Mouse (Mus musculus): ENCODE results near the gene Rmdn2. TPM values are rescaled to one million over a fixed set of nuclear protein-coding genes. Genes with fewer than 3 reads are reported as not detected.
A peak's percentile ranks its signal among the peaks of the same experiment; 100 is the strongest.

Gene Rmdn2
- polyA plus RNA-seq, 1 experiment from 2014 or later = 15.2 TPM

GRCm38 (mm10) chr17:79708168-79708567 is 96.5 kb downstream of the Rmdn2 start:
- no peak for DNase-seq (ENCODE audit: low spot score)
- TF ChIP-seq CTCF (IDR thresholded peaks at IDR 0.05; ENCODE audit: low read depth) = no peak
- no peak overlapping the region for H3K4me3 ChIP-seq (replicated peaks; ENCODE audit: low read depth, low read length)
- H3K36me3 ChIP-seq (ENCODE audit: insufficient read depth, low read length) = no peaks in the 10 kb centered on the region
- peaks cover 2% of the 10 kb centered on the region; the same call in 1 of the 2 replicates for H3K4me1 ChIP-seq (replicated peaks; ENCODE audit: insufficient read depth, low read length)
- WGBS = 24% methylated on average over 7 of the region's 7 CpGs
- no peak overlapping the region for H3K27ac ChIP-seq
- H3K9me3 ChIP-seq (replicated peaks; ENCODE audit: low read length) = no peaks in the 10 kb centered on the region
- 0 out of 2 replicates have a peak, but pooled peaks cover 5% of the 10 kb centered on the region for H3K27me3 ChIP-seq (ENCODE audit: insufficient read depth, low read length)
- no peak overlapping the region for H3K9ac ChIP-seq (ENCODE audit: low read depth, low read length)
- no peak for ATAC-seq (replicated peaks; ENCODE audit: low FRiP score, low read depth)
- H3K4me2 ChIP-seq (ENCODE audit: low read length) = peak overlapping the region; percentile 8; the same call in 1 of the 2 replicates

DNA sequence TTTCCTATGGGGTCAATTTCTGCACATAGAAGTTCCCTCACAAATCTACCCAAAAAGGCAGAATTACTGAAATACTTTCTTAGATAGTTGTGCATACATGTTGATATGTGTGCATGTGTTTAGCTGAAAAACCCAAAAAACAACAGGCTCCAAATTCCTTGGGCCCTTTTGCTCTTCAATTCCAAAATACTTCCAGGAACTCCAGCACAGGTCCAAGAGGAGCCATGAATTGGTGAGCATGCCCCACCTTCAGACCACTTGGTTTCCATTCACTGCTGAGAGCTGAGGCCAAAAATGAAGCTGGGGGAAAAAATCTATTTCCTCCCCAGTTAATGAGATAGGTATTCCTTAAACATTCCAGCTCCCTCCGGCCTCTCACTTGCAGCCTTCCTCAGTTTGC is 98.1 kb downstream of the Rmdn2 start:
- Histone ChIP-seq H3K36me3 (ENCODE audit: insufficient read depth, low read length) (no peaks in the 10 kb centered on the region), H3K9me3 (replicated peaks; ENCODE audit: low read length) (no peaks in the 10 kb centered on the region), H3K4me1 (replicated peaks; ENCODE audit: insufficient read depth, low read length) (peaks cover 12% of the 10 kb centered on the region; the same call in 1 of the 2 replicates), H3K9ac (ENCODE audit: low read depth, low read length) (no peak overlapping the region), H3K27ac (no peak overlapping the region), H3K4me2 (ENCODE audit: low read length) (no peak overlapping the region), H3K27me3 (ENCODE audit: insufficient read depth, low read length) (0 out of 2 replicates have a peak, but pooled peaks cover 6% of the 10 kb centered on the region), H3K4me3 (replicated peaks; ENCODE audit: low read depth, low read length) (no peak overlapping the region)
- WGBS = 67% methylated on average over 1 of the region's 1 CpGs
- no peak for TF ChIP-seq CTCF (IDR thresholded peaks at IDR 0.05; ENCODE audit: low read depth)
- ATAC-seq (replicated peaks; ENCODE audit: low FRiP score, low read depth) (no peak), DNase-seq (ENCODE audit: low spot score) (no peak)

DNA sequence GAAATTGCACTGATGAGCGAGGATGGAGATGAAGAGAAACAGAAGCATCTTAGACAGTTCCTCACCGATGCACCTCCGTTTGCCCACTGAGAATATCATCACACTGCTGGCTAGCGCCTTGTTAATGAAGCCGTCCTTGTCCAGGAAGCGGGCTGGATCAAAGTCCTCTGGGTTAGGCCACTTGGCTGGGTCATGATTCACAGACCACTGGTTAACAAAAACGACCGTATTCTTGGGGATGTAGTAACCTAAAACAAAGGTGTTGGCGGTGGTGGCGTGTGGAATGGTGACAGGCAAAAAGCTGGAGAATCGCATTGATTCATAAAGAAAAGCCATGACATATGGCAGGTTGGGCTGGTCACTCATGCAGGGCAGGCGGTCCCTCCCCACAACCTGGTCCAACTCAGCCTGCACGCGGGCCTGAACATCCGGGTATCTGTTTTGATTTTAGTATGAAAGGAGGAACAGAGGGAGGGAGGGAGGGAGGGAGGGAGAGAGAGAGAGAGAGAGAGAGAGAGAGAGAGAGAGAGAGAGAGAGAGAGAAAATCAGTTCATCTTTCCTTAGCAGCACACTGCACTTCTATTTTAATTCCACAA is 98.7 kb downstream of the Rmdn2 start:
- H3K4me1 ChIP-seq (replicated peaks; ENCODE audit: insufficient read depth, low read length) = peaks cover 18% of the 10 kb centered on the region
- peak overlapping the region; percentile 0; the same call in 1 of the 2 replicates for H3K4me2 ChIP-seq (ENCODE audit: low read length)

DNA sequence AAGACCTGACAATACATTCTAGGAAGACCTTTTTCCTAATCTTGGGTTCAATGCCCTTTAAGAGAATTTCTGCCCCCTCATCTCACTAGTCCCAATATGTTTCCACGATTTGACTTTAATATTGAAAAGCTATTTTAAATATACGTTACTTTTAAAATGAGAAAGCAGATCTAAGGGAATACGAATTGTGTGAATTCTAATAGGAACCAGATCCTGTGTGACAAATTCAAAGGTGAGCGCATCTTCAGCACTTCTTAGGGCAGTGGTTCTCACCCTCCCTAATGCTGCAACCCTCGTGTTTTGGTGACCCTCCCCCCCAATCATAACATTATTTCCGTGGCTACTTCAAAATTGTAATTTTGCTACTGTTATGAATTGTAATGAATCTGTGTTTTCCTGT is 100.3 kb downstream of the Rmdn2 start:
- Histone ChIP-seq H3K27ac (no peak overlapping the region), H3K36me3 (ENCODE audit: insufficient read depth, low read length) (no peaks in the 10 kb centered on the region), H3K4me3 (replicated peaks; ENCODE audit: low read depth, low read length) (peak overlapping the region; percentile 45; the same call in 1 of the 2 replicates), H3K4me1 (replicated peaks; ENCODE audit: insufficient read depth, low read length) (peaks cover 18% of the 10 kb centered on the region), H3K9ac (ENCODE audit: low read depth, low read length) (no peak overlapping the region), H3K4me2 (ENCODE audit: low read length) (peak overlapping the region; percentile 72), H3K9me3 (replicated peaks; ENCODE audit: low read length) (no peaks in the 10 kb centered on the region), H3K27me3 (ENCODE audit: insufficient read depth, low read length) (0 out of 2 replicates have a peak, but pooled peaks cover 6% of the 10 kb centered on the region)
- TF ChIP-seq CTCF (IDR thresholded peaks at IDR 0.05; ENCODE audit: low read depth) = no peak
- ATAC-seq (replicated peaks; ENCODE audit: low FRiP score, low read depth) (no peak), DNase-seq (ENCODE audit: low spot score) (no peak)
- 42% methylated on average over 6 of the region's 6 CpGs for WGBS

More for the DNA sequence above, 98.7 kb downstream of the Rmdn2 start:
- Histone ChIP-seq H3K36me3 (ENCODE audit: insufficient read depth, low read length) (no peaks in the 10 kb centered on the region), H3K4me3 (replicated peaks; ENCODE audit: low read depth, low read length) (no peak overlapping the region), H3K9me3 (replicated peaks; ENCODE audit: low read length) (no peaks in the 10 kb centered on the region), H3K9ac (ENCODE audit: low read depth, low read length) (no peak overlapping the region), H3K27me3 (ENCODE audit: insufficient read depth, low read length) (0 out of 2 replicates have a peak, but pooled peaks cover 6% of the 10 kb centered on the region), H3K27ac (no peak overlapping the region)
- WGBS = 21% methylated on average over 15 of the region's 15 CpGs
- peak; percentile 36 for DNase-seq (ENCODE audit: low spot score)
- no peak for ATAC-seq (replicated peaks; ENCODE audit: low FRiP score, low read depth)
- TF ChIP-seq CTCF (IDR thresholded peaks at IDR 0.05; ENCODE audit: low read depth) = no peak

GRCm38 (mm10) chr17:79712536-79712935 is 100.9 kb downstream of the Rmdn2 start:
- peak overlapping the region; percentile 45 for H3K4me3 ChIP-seq (replicated peaks; ENCODE audit: low read depth, low read length)
- ATAC-seq (replicated peaks; ENCODE audit: low FRiP score, low read depth) (no peak), DNase-seq (ENCODE audit: low spot score) (peak; percentile 63)
- H3K36me3 ChIP-seq (ENCODE audit: insufficient read depth, low read length) = no peaks in the 10 kb centered on the region
- 0 out of 2 replicates have a peak, but pooled peaks cover 6% of the 10 kb centered on the region for H3K27me3 ChIP-seq (ENCODE audit: insufficient read depth, low read length)
- H3K9ac ChIP-seq (ENCODE audit: low read depth, low read length) = no peak overlapping the region
- H3K4me2 ChIP-seq (ENCODE audit: low read length) = peak overlapping the region; percentile 72
- no peaks in the 10 kb centered on the region for H3K9me3 ChIP-seq (replicated peaks; ENCODE audit: low read length)
- H3K27ac ChIP-seq = no peak overlapping the region
- WGBS = 15% methylated on average over 9 of the region's 9 CpGs
- peaks cover 18% of the 10 kb centered on the region for H3K4me1 ChIP-seq (replicated peaks; ENCODE audit: insufficient read depth, low read length)
- TF ChIP-seq CTCF (IDR thresholded peaks at IDR 0.05; ENCODE audit: low read depth) = no peak

- Histone ChIP-seq H3K27ac (no peak overlapping the region), H3K27me3 (ENCODE audit: insufficient read depth, low read length) (0 out of 2 replicates have a peak, but pooled peaks cover 6% of the 10 kb centered on the region)
- DNase-seq (ENCODE audit: low spot score) = no peak
Observed at GRCm38 (mm10) chr17:79713276-79713642, 101.6 kb downstream of the Rmdn2 start.

More at GRCm38 (mm10) chr17:79713276-79713642, 101.6 kb downstream of the Rmdn2 start:
- Histone ChIP-seq H3K9ac (ENCODE audit: low read depth, low read length) (peak overlapping the region; percentile 51), H3K36me3 (ENCODE audit: insufficient read depth, low read length) (no peaks in the 10 kb centered on the region), H3K4me3 (replicated peaks; ENCODE audit: low read depth, low read length) (peak overlapping the region; percentile 45), H3K4me2 (ENCODE audit: low read length) (peak overlapping the region; percentile 72), H3K9me3 (replicated peaks; ENCODE audit: low read length) (no peaks in the 10 kb centered on the region), H3K4me1 (replicated peaks; ENCODE audit: insufficient read depth, low read length) (peaks cover 18% of the 10 kb centered on the region)
- WGBS = 3% methylated on average over 24 of the region's 24 CpGs
- TF ChIP-seq CTCF (IDR thresholded peaks at IDR 0.05; ENCODE audit: low read depth) = no peak
- no peak for ATAC-seq (replicated peaks; ENCODE audit: low FRiP score, low read depth)
